Mouse (Mus musculus): ENCODE measurements around the gene Surf1.

DNA sequence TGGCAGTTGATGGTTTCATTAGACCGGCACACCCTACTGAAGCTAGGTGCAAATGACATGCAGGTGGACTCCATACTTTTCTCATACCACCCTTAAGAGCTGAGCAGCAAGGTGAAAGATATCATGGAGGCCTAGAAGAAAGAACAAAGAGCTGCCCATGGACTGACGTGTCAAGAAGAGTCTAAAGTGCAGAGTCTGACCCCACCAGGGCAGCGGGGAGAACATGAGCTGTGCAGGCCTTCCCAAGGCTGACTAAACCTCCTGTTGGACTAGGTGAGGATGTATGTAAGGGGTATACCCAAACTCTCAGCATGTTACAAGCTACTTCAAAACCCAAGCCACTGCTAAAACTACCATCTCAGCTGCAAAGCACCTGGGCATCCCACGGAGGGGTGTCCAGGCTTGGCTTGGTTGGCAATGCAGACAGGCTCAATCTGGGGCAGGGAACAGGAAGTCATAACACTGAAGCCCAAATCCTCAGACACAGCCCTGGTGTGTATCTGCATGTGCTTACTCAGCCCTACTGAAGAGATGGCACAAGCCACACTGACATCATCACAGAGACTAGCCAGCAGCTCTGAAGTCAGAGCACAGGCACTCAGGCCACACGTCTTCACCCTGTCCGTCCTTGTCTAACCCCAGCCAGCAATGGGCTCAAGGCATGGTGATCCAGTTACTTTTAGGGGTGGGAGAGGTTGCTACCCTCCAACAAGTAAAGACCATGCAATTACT is 11.6 kb upstream of the Surf1 start:
- TF ChIP-seq POLR2A (IDR thresholded peaks at IDR 0.05; ENCODE audit: borderline replicate concordance, extremely low read depth, insufficient read depth, insufficient read length, poor library complexity, severe bottlenecking) (no peak), CTCF (IDR thresholded peaks at IDR 0.05; ENCODE audit: borderline replicate concordance, extremely low read depth, insufficient read depth, insufficient read length) (no peak)

All from brain, embryonic 14.5 days (tissue).